Mouse (Mus musculus): Measurements from ENCODE around the gene Inhbc.
A peak's percentile ranks its signal among the peaks of the same experiment; 100 is the strongest.

Gene Inhbc

DNA sequence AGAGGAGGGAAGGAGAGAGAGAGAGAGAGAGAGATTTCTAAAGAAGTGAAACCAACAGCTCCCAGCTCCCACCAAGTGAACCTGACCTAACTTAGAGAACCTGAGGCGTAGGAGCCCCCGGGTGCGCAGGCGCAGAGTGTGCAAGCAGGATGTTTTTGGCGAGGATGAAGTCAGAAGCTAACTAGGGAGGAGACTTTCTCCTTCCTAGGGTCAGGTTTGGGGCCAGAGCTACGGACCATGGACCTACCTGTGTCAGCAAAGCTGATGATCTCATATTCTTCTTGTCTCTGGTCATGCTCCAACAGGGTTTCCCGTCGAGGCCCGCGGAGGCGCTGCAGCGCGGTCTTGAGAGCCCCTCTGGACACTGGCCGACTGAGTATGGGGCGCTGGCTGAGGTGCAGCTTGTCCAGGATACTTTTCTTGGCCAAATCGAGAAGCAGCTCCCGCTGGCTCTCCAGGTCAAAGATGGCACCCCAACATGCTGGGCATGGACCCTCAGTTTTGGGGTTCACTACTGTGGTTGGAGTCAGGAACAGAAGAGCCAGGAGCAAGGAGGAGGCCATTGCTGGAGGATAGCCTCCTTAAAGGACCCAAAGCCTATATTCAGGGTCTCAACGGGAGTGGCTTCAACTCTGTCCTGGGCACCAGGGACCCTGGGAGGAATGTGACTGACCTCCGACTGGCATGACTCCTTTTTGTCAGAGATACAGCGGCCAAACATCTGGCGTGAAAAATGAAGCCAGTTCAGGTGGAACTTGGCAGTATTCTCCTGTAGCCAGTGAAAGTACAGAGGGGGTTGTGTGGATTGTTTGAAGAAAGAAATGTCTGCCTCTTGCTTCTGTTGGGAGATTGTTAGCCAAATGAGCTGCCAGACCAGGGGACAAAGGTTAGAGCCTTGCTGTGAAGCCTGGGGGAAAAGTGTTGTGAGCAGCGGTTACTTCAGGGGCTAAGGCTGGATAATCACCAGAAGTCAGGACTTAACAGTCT is at the start of gene Inhbc:
Gene Inhbc (minus strand): TSS at position 598 of the 987 bp plus-strand sequence.
- DNase-seq, result no peak

DNA sequence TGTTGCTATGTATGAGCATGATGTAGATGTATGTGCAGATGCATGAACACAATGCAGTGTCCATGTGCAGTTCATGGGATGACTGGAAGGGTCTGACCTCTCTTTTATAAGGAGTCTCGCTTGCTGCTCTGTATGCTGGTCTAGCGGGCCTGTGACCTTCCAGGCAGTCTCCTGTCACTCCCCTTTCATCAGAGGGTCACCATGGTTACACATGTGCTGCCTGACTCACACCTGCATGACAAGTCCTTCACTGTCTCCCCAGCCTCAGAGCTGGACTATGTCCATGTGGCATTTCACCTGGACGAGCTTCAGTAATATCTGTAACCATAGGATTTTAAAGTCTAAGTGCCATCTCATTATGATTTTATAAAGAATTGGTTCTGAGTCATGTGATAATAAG is 43.9 kb upstream of the Inhbc start:
- no peak for DNase-seq

DNA sequence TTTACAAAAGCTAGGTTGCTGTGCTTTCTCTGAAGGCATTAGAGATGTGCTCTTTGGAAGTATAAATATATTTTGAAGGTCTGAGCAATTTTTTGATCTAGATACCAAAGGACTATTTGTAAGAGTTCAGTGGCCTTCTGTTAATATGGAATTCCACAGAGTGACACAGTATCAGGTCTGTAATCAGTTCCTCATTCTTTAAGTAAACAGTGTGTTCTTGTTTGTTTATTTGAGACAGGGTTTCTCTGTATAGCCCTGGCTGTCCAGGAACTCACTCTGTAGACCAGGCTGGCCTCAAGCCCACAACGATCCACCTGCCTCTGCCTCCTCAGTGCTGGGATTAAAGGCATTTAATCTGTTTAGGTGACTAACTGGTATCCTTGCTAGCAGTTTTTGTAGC is 43.4 kb upstream of the Inhbc start:
- DNase-seq, result no peak

DNA sequence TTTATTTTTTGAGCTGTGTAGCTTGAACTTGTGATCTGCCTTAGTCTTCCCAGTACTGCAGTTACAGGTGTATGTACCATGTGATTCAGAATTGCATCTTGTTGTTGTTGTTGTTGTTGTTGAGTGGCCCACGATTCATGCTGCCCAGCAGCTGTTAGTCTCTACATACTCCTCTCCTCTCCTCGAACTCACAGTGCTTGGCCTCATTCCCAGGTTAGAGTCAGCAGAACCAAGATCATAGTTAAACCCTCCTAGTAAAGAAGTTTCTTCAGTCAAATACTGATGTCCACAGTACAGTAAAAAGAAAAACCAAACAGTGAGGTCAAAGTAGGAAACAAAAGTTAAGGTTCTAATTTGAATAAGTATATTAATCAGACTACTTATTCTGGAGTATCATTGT is 42.5 kb upstream of the Inhbc start:
- no peak for DNase-seq

DNA sequence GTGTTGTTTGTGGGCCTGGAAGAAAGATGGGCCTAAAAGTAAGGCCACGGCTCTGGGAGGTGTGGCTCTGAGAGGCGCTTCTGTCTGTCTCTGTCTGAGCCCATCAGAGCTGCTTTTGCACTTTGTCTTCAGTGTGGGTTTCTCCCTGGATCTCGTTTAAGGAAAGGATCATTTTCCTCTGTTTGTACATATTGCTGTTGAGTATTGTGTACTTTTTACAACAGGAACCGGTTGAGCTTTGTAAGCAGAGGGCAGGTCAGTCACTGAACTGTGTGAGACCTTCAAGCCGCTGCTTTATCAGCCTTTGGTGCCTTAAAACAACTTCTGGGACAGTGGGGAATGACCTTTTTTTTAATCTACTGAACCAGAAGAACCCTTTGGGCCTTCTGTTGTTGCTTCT is 41.9 kb upstream of the Inhbc start:
- DNase-seq, result no peak

DNA sequence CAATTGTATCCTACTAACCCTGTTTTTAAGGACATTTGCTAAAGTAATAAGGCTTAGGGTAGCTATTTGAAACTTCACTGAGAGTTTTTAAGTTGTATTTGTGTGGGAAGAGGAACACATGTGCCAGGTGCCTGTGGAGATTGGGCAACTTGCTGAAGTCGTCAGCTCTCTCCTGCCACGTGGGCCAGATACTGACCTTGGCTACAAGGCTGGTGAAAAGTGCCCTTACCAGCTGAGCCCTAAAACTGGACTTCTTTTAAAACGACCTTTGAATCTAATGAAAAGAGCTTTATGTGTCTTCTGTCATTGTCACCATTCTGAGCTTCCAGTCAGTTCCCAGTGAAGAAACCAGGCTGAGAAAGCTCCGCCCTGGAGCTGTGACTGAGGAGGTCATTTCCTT is 37.2 kb upstream of the Inhbc start:
- no peak for DNase-seq

DNA sequence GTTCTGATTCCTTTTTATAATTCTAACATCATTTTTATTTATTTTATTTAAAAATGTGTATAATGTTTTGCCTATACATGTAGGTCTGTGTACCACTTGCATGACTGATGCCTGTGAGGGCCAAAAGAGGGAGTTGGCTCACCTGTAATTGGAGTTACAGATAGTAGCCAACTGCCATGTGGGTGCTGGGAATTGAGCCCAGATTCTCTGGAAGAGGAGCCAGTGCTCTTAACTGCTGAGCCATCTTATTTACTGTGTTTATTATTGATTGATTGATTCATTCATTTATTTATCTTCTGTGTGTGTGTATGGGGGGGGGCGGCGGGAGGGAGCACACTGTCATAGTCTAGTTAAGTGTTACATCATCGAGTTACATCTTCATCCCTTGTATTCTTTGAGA is 34.5 kb upstream of the Inhbc start:
- DNase-seq, result no peak

DNA sequence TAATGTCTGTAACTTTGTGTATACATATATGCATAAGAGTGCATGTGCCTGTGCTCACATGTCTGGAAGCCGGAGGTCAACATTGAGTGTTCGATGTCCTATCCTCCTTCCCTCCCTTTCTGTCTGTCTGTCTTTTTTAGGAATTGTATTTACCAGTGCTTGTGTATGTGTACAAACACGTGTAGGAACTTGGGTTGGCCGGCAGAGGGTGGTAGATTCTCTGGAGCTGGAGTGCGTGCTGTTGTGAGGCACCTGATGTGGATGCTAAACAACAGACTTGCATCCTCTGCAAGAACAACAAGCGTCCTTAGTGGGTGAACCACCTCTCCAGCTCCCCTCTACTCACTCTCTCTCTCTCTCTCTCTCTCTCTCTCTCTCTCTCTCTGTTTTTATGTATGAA is 21.5 kb upstream of the Inhbc start:
- no peak for DNase-seq

DNA sequence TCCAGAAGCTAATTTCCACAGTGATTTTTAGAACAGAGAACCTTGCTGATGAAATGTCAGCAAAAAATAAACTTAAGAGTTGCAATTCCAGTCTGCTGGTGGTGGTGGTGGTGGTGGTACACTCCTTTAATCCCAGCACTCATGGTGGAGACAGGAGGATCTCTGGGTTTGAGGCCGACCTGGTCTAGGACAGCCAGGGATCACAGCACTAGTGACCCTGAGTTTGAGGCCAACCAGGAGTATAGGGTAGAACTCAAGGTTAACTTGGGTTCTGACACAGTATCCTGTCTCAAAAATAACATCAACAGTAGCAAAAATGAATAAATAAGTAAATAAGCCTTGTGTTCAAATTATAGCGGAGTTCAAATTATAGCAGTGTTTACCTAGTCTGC is 11.5 kb upstream of the Inhbc start:
- DNase-seq, result no peak

DNA sequence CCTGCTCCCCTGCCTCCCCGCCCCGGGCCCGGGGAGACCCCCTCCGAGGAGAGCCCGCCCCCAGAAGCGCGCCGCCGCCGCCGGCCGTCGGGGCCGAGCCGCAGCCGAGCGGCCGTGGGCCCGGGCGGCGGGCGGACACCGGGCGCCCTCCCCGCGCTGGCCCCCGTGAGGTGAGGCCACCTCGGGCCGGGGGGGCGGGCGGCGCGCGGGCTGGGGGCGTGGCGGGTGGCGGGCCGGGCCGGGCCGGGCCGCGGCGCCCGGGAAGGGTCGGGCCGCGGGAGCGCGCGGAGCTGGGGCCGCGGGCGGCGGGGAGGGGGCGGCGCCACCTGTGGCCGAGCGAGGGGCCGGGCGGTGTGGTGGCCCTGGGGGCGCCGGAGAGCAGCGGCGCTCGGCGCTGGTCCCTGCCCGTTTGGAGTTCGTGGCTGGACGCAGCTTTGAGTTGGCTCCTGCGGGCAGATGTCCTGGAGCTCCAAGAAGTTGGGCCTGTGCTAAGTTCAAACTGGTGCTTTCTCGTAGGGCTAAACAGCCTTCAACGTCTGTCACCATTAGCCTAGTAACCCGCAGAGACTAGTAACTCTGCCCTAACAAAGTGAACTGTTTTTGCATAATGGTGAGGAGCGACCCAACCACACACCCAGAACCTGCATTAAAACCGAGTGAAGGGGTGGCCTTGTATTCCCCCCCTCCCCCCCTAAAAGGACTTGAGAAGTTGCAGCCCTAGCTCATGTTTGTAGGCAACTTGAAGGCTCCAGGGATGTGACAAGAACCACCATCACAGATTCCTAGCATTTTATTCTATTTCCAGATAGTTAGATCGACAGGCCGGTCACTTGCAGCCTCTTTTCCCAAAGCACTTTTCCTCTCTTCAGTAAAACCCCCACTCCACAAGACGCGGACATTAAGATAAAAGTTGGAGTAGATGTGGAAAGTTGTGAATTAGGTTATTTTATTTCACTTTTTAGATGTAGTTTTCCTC is 10.8 kb upstream of the Inhbc start:
- DNase-seq, result peak; percentile 49

DNA sequence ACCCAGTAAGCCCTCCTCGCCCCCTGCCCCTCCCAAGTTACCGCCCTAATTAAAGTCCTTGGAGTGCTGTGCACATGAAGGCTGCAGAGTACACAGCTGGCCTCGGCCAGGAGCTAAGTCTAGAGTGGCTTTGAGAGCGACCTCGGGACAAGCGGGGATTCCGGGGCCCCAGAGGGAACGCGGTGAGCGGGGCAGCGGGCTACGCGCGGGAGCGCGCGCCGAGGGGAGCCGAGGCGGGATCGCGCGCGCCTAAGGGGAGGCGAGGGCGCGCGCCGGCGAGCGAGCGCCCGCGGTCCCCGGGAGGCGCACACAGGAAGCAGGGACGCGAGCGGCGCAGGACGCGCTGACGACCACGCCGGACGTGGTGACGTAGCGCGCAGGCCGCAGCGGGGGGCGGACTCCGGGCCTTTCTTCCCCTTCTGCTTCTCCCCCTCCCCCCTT is 10.0 kb upstream of the Inhbc start, which contains the start of gene R3hdm2:
Gene R3hdm2 (plus strand): TSS at position 77 of the 441 bp plus-strand sequence.
- DNase-seq, result peak; percentile 92

DNA sequence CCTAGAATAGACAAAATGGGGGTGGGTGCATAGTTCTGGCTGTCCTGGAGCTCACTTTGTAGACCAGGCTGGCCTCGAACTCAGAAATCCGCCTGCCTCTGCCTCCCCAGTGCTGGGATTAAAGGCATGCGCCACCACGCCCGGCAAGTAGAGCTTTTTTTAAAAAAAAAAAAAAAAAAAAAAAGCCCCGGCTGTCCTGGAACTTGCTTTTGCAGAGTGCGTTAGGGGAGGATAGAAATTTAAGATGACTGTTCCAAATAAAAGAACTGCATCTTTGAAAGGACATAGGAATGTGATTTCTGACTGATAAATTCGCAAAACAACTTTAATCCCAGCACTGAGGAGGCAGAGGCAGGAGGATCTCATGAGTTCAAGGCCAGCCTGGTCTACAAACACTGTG is 9.4 kb upstream of the Inhbc start:
- no peak for DNase-seq

DNA sequence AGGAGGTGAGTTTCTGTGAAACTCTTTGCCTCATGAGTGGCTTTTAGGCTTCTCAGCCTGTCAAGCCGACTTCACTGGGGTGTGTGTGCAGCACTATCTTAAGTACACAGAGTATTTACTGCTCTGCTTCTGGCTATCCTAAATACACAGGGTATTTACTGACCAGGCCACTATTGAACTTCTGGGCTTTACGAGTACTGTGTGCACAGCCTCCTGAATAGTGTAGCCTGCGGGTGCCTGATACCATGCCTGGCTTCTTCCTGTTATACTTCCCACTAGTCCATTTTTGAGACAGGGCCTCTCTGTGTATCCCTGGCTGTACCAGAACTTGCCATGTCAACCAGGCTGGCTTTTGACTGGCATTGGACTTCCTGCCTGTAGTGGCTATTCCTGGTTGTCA is 7.5 kb upstream of the Inhbc start:
- DNase-seq, result no peak

DNA sequence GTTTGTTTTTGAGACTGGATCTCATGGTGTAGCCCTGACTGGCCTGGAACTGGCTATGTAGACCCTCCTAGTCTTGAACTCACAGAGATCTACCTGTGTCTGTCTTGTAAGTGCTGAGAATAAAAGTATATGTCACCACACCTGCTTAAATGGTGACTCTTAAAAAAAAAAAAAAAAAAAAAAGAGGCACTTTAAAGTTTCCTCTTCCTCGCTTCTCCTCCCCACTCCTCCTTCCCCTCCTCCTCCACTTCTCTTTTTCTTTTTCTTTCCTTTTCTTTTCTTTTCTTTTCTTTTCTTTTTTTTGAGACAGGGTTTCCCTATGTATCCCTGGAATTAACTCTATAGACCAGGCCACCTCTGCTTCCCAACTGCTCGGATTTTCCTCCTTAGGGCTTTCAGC is 792 bp upstream of the Inhbc start:
- no peak for DNase-seq

DNA sequence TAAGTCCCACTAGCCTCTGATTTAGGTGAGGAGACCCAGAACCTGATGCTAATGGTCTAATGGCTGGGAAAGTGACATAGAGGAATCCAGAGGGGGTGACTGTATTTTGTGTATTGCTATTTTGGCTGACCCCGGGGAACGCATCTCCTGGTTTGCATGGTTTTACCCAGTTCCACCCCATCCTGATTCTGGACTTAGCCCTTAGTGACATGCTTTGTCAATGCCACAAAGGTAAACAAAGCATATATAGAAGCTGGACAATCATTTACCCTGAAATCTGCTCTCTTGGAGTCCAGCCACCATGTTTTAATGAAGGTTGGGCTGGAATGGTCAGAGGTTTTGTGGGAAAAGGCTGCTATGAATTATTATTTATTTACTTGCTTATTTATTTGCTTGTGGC is 2.0 kb downstream of the Inhbc start:
- no peak for DNase-seq

DNA sequence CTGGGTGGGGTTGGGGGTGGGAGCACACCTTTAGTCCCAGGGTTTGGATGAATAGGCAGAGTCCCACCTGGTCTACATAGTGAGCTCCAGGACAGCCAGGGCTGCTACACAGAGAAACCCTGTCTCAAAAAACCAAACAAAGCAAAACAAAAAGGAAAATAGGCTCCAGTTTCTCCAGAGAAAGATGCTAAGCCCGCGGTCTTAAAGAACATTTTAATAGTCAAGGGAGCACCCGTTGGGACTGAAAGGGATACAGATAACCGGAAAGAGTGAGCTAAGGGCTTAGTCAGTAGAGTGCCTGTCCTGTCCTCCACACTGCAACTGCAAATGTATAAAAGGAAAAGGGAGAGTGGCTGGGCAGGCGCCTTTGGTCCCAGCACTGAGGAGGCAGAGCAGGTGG is 3.1 kb downstream of the Inhbc start:
- DNase-seq, result no peak

DNA sequence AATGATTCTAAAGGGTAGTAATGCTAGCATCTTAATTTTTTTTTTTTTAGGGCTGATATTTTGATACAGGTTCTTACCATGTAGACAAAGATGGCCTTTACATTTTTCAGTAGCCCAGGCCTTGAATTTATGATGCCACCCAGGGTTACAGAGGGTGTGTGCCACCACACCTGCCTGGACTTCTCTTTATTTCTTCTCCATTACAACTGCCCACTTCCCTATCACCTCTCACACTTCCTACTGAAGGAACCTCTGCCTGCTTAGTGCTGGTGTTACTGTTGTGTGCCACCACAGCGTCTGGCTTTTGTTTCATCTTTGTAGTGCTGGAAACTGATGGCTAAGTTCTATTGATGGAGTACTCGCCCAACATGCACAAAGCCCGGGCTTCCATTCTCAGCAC is 9.5 kb downstream of the Inhbc start:
- DNase-seq, result no peak

DNA sequence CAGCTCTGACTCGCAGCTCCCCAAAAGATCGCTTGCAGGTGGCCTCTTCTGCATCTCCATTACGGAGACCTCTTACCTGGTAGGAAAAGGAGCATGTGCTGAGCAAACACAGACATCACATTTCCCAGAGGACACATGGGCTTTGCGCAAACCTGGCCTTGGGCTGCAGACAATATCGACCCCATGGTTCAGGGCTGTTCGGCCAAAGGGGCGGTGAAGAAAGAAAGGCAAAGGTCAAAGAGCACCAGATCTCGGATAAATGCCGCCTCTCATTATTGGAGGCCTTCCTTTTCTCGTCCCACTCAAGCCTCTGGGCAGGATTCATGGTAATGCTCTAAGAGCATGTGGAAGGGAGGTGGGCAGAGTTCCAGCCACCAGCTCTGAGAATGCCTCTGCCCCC is 14.9 kb downstream of the Inhbc start:
- no peak for DNase-seq

DNA sequence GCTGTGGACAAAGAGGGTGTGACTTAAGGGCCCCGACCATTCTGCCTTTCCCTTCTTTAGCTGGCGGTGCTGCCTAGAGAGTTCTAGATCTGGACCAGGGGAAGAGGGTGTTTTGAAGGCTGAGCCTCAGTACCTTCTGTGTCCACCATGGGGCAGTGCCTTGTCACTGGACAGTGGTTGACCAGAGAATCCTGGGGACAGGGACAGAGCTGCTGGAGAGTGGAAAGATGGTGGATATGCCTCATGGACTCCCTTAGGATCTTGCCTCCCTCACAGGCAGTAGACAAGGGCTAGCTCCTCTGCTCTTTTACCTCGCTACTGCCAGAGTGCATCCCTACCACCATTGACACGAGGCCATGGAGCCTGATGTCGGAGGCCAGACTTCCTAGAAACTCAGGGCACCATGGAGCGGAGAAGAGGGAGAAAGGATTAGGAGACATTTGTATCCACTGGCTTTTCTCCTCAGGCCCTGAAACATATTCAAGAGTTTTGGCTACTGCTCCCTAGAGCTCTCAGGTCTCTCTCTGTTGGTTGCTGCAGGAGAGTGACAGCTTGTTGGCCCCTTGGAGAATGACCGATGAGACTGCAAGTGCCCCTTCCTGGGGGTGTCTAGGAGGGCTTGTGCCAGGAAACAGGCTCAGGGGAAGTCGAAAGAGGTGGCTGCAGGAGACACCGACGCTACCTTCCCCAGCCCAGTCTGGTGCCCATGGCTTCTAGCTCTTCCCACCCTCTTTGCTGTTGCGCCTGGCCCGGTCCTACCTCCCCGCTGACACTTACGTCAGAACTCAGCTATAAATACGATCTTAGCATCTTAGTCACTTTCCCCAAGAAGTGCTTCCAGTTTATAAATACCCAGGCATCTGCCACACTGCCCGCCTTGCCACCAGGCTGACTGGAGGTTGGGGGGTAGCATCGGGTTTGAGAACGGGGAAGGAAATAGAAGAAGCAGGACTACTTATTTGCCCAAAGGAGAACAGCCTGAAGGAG is 16.0 kb downstream of the Inhbc start, which contains the start of gene Inhbe:
Gene Inhbe (minus strand): TSS at position 503 of the 987 bp plus-strand sequence.
- peak; percentile 55 for DNase-seq

DNA sequence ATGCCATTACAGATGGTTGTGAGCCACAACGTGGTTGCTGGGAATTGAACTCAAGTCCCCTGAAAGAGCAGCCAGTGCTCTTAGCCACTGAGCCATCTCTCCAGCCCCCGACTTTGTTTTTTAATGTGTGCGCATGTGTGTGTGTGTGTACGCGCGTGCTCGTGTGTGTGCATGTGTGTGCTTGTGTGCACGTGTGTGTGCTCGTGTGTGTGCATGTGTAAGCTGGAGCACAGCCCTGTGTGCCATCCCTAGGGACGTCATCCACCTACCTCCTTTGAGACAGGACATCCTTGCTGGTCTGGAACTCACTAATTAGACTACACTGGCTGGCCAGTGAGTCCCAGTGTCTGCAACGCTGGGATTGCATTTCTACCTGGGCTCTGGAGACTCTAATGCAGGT is 17.5 kb downstream of the Inhbc start:
- DNase-seq, result no peak

DNA sequence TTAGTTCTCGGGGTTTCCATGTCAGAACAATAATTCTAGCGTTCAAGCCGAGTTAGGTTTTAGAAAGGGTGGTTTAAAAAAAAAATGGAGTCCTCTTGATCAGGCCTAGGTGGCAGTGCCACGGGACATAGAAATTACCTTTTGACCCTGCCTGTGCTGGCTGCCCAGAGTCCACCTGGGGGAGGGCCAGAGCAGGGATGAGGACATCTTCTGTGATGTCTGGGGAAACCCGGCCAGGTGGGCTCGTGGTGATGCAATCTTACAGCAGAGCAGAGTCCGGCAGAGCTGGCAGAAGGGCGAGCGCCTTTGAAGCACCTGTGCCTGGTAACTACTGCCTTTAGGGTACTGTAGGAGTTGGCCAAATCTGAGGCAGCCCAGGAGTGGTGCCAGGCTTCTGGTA is 18.0 kb downstream of the Inhbc start:
- DNase-seq, result no peak

DNA sequence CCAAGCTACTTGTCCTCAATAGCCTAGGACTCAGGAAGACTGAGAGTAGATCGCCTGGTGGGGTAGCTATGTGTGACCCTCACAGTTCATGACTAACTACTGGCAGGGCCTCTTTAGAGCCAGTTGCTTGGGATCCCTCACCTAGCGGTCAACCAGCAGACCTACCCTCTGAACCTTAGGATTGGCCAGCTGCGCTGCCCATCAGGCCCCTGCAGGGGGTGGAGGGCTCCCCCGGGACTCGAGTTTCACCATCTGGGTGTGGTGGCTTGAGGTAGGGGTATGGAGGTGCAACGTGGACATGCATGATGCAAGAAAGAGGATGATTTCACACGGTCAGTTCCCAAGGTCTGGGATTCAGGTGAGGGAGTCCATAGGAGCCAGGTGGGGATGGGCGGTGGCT is 18.5 kb downstream of the Inhbc start:
- no peak for DNase-seq

Data from cerebellum, adult 11-12 months (tissue).